Mouse (Mus musculus) heart, embryonic 12.5 days (tissue): ENCODE measurements around the gene Sapcd2. TPM values are rescaled to one million over a fixed set of nuclear protein-coding genes. Genes with fewer than 3 reads are reported as not detected.

Source experiments
- ATAC-seq: fragments of 200-750 bp; cut with Nextera tagmentation; 2 replicates; pipeline ENCODE4 v1.8.0; 2017; ENCODE audit warnings: moderate TSS enrichment, moderate library complexity; ENCODE audit not compliant: insufficient number of reproducible peaks, low FRiP score
- H3K27ac ChIP-seq: fragments of 300-500 bp; sonication (generic); 2 replicates; pipeline ENCODE4 v1.5.1; 2016; ENCODE audit warnings: mild to moderate bottlenecking, moderate library complexity; ENCODE audit not compliant: poor library complexity, severe bottlenecking
- H3K27me3 ChIP-seq: fragments of 300-500 bp; sonication (generic); replicated peaks from 2 replicates; pipeline ENCODE4 v1.6.1; 2016; ENCODE audit warnings: mild to moderate bottlenecking, moderate library complexity
- H3K36me3 ChIP-seq: fragments of 300-500 bp; sonication (generic); 2 replicates; pipeline ENCODE4 v1.6.1; 2016; ENCODE audit warnings: mild to moderate bottlenecking, moderate library complexity
- H3K4me1 ChIP-seq: fragments of 300-500 bp; sonication (generic); replicated peaks from 2 replicates; pipeline ENCODE4 v1.6.1; 2016; ENCODE audit warnings: mild to moderate bottlenecking
- H3K4me2 ChIP-seq: fragments of 300-500 bp; sonication (generic); 2 replicates; pipeline ENCODE4 v1.6.1; 2016; ENCODE audit warnings: mild to moderate bottlenecking, moderate library complexity
- H3K4me3 ChIP-seq: fragments of 300-500 bp; sonication (generic); 2 replicates; pipeline ENCODE4 v1.5.1; 2016; ENCODE audit warnings: mild to moderate bottlenecking
- H3K9ac ChIP-seq: fragments of 300-500 bp; sonication (generic); 2 replicates; pipeline ENCODE4 v1.6.1; 2016; ENCODE audit warnings: mild to moderate bottlenecking, moderate library complexity
- H3K9me3 ChIP-seq: fragments of 300-500 bp; sonication (generic); replicated peaks from 2 replicates; pipeline ENCODE4 v1.6.1; 2016; ENCODE audit warnings: mild to moderate bottlenecking, moderate library complexity
- WGBS: fragments of 180-500 bp; shearing (Covaris S2); methylation state at CpG from one replicate; pipeline ENCODE4 v1.1.7; 2016; 5-methylcytosine and 5-hydroxymethylcytosine counted together
- polyA plus RNA-seq: library from polyadenylated mRNA; unstranded; fragments of >200 nt; fragmentation: Nextera tagmentation; extraction: Ambion mirVana; gene quantifications from 2 replicates; pipeline ENCODE4 v1.2.1, GENCODE M21; 2016

Sapcd2 gene
- 18.5 and 20.0 TPM in 2 replicates for polyA plus RNA-seq

GRCm38 (mm10) chr2:25371764-25372643, at the start of gene Sapcd2:
Gene Sapcd2 (plus strand): TSS chr2:25372321.
- H3K4me3 ChIP-seq, result peak within 1 kb of the TSS; percentile 58
- peaks cover 23% of the 10 kb centered on the region for H3K27me3 ChIP-seq
- peaks cover 23% of the 10 kb centered on the region for H3K4me1 ChIP-seq
- peak within 1 kb of the TSS; percentile 75 for H3K9ac ChIP-seq
- no peaks in the 10 kb centered on the region for H3K9me3 ChIP-seq
- H3K27ac ChIP-seq, result peak within 1 kb of the TSS; percentile 61
- H3K36me3 ChIP-seq, result peaks cover 15% of the 10 kb centered on the region
- peak; percentile 90 for ATAC-seq
- H3K4me2 ChIP-seq, result peak within 1 kb of the TSS; percentile 92
- 1% methylated on average over 65 of the region's 65 CpGs for WGBS

- ATAC-seq, result no peak
- WGBS, result 73% methylated on average over 2 of the region's 2 CpGs
- H3K9me3 ChIP-seq, result no peaks in the 10 kb centered on the region
- H3K4me2 ChIP-seq, result no peak overlapping the region
- H3K36me3 ChIP-seq, result no peaks in the 10 kb centered on the region
- no peak overlapping the region for H3K27ac ChIP-seq
- H3K4me1 ChIP-seq, result no peaks in the 10 kb centered on the region
- no peak overlapping the region for H3K4me3 ChIP-seq
- H3K9ac ChIP-seq, result no peak overlapping the region
- H3K27me3 ChIP-seq, result peaks cover 24% of the 10 kb centered on the region
Measured at GRCm38 (mm10) chr2:25326036-25326435, 46.1 kb upstream of the Sapcd2 start.

- 36% methylated on average over 7 of the region's 7 CpGs for WGBS
- peaks cover 11% of the 10 kb centered on the region for H3K4me1 ChIP-seq
- no peaks in the 10 kb centered on the region for H3K9me3 ChIP-seq
Measured at GRCm38 (mm10) chr2:25328440-25328839, 43.7 kb upstream of the Sapcd2 start.

GRCm38 (mm10) chr2:25331470-25331869, 40.7 kb upstream of the Sapcd2 start:
- Histone ChIP-seq H3K9me3 (no peaks in the 10 kb centered on the region), H3K4me2 (peak overlapping the region; percentile 89), H3K4me3 (peak overlapping the region; percentile 95), H3K36me3 (peaks cover 29% of the 10 kb centered on the region), H3K9ac (peak overlapping the region; percentile 98), H3K27ac (no peak overlapping the region), H3K4me1 (peaks cover 17% of the 10 kb centered on the region), H3K27me3 (no peaks in the 10 kb centered on the region)
- WGBS, result 52% methylated on average over 9 of the region's 9 CpGs
- ATAC-seq, result no peak

More at GRCm38 (mm10) chr2:25328440-25328839, 43.7 kb upstream of the Sapcd2 start:
- no peak for ATAC-seq
- Histone ChIP-seq H3K4me2 (no peak overlapping the region), H3K9ac (no peak overlapping the region), H3K27me3 (peaks cover 6% of the 10 kb centered on the region; the same call in 1 of the 2 replicates), H3K27ac (no peak overlapping the region), H3K4me3 (no peak overlapping the region), H3K36me3 (no peaks in the 10 kb centered on the region; the same call in 1 of the 2 replicates)

GRCm38 (mm10) chr2:25332286-25333160, 39.6 kb upstream of the Sapcd2 start, which contains the start of gene Man1b1:
Gene Man1b1 (plus strand): TSS chr2:25332338.
- Histone ChIP-seq H3K27me3 (no peaks in the 10 kb centered on the region), H3K4me2 (peak within 1 kb of the TSS; percentile 89), H3K27ac (peak within 1 kb of the TSS; percentile 84), H3K4me1 (peaks cover 17% of the 10 kb centered on the region), H3K9me3 (no peaks in the 10 kb centered on the region), H3K36me3 (peaks cover 40% of the 10 kb centered on the region), H3K4me3 (peak within 1 kb of the TSS; percentile 95), H3K9ac (peak within 1 kb of the TSS; percentile 98)
- peak; percentile 99 for ATAC-seq
- under 1% methylated on average over 77 of the region's 78 CpGs for WGBS

- ATAC-seq, result no peak
- WGBS, result 68% methylated on average over 2 of the region's 2 CpGs
- peak overlapping the region; percentile 92 for H3K9ac ChIP-seq
- peak overlapping the region; percentile 95 for H3K4me3 ChIP-seq
- peaks cover 50% of the 10 kb centered on the region for H3K36me3 ChIP-seq
- H3K27me3 ChIP-seq, result no peaks in the 10 kb centered on the region
- no peak overlapping the region for H3K27ac ChIP-seq
- peaks cover 17% of the 10 kb centered on the region for H3K4me1 ChIP-seq
- peak overlapping the region; percentile 89 for H3K4me2 ChIP-seq
- H3K9me3 ChIP-seq, result no peaks in the 10 kb centered on the region
Measured at GRCm38 (mm10) chr2:25333569-25333968, 38.6 kb upstream of the Sapcd2 start.

GRCm38 (mm10) chr2:25338303-25338702, 33.8 kb upstream of the Sapcd2 start:
- no peak overlapping the region for H3K4me2 ChIP-seq
- no peaks in the 10 kb centered on the region for H3K9me3 ChIP-seq
- H3K27me3 ChIP-seq, result no peaks in the 10 kb centered on the region
- no peak overlapping the region for H3K27ac ChIP-seq
- H3K9ac ChIP-seq, result no peak overlapping the region
- WGBS, result 89% methylated on average over 6 of the region's 6 CpGs
- no peak overlapping the region for H3K4me3 ChIP-seq
- ATAC-seq, result no peak
- peaks cover 90% of the 10 kb centered on the region for H3K36me3 ChIP-seq
- peaks cover 7% of the 10 kb centered on the region for H3K4me1 ChIP-seq

GRCm38 (mm10) chr2:25348162-25348561, 24.0 kb upstream of the Sapcd2 start:
- H3K36me3 ChIP-seq, result peaks cover 97% of the 10 kb centered on the region

GRCm38 (mm10) chr2:25349499-25349898, 22.6 kb upstream of the Sapcd2 start:
- Histone ChIP-seq H3K4me2 (no peak overlapping the region), H3K27ac (no peak overlapping the region), H3K27me3 (no peaks in the 10 kb centered on the region), H3K36me3 (peaks cover 90% of the 10 kb centered on the region), H3K4me1 (no peaks in the 10 kb centered on the region), H3K9me3 (no peaks in the 10 kb centered on the region), H3K9ac (no peak overlapping the region), H3K4me3 (no peak overlapping the region)
- ATAC-seq, result no peak
- WGBS, result 88% methylated on average over 4 of the region's 4 CpGs

More at GRCm38 (mm10) chr2:25348162-25348561, 24.0 kb upstream of the Sapcd2 start:
- H3K9me3 ChIP-seq, result no peaks in the 10 kb centered on the region
- H3K4me2 ChIP-seq, result no peak overlapping the region
- H3K4me1 ChIP-seq, result no peaks in the 10 kb centered on the region
- 89% methylated on average over 7 of the region's 7 CpGs for WGBS
- no peak for ATAC-seq
- H3K27me3 ChIP-seq, result no peaks in the 10 kb centered on the region
- no peak overlapping the region for H3K4me3 ChIP-seq
- no peak overlapping the region for H3K27ac ChIP-seq
- H3K9ac ChIP-seq, result no peak overlapping the region

GRCm38 (mm10) chr2:25350701-25351100, 21.4 kb upstream of the Sapcd2 start:
- 96% methylated on average over 3 of the region's 3 CpGs for WGBS
- ATAC-seq, result no peak
- no peak overlapping the region for H3K27ac ChIP-seq
- peaks cover 78% of the 10 kb centered on the region for H3K36me3 ChIP-seq
- no peaks in the 10 kb centered on the region for H3K9me3 ChIP-seq
- no peak overlapping the region for H3K4me2 ChIP-seq
- H3K4me3 ChIP-seq, result no peak overlapping the region
- no peak overlapping the region for H3K9ac ChIP-seq
- H3K4me1 ChIP-seq, result peaks cover 6% of the 10 kb centered on the region
- no peaks in the 10 kb centered on the region for H3K27me3 ChIP-seq

GRCm38 (mm10) chr2:25354211-25354610, 17.9 kb upstream of the Sapcd2 start:
- H3K4me1 ChIP-seq, result peaks cover 14% of the 10 kb centered on the region
- ATAC-seq, result no peak
- no peaks in the 10 kb centered on the region for H3K27me3 ChIP-seq
- no peak overlapping the region for H3K4me3 ChIP-seq
- WGBS, result 81% methylated on average over 6 of the region's 6 CpGs
- no peak overlapping the region for H3K27ac ChIP-seq
- no peak overlapping the region for H3K9ac ChIP-seq
- no peaks in the 10 kb centered on the region for H3K9me3 ChIP-seq
- peaks cover 45% of the 10 kb centered on the region for H3K36me3 ChIP-seq
- H3K4me2 ChIP-seq, result no peak overlapping the region
